Mouse (Mus musculus) hindbrain, embryonic 11.5 days (tissue): ENCODE data around the gene Ccdc149. TPM values are rescaled to one million over a fixed set of nuclear protein-coding genes. Genes with fewer than 3 reads are reported as not detected.
A peak's percentile ranks its signal among the peaks of the same experiment; 100 is the strongest.

Source experiments
- ATAC-seq: fragments of 200-750 bp; cut with Nextera tagmentation; 2 replicates; pipeline ENCODE4 v1.8.0; 2017; ENCODE audit warnings: mild to moderate bottlenecking, moderate TSS enrichment, moderate library complexity; ENCODE audit not compliant: low FRiP score
- DNase-seq: peaks from one replicate; pipeline ENCODE4 v3.0.0-alpha.2; 2015; ENCODE audit warnings: low spot score
- H3K27ac ChIP-seq: fragments of 300-500 bp; sonication (generic); 2 replicates; pipeline ENCODE4 v1.5.1; 2014; ENCODE audit warnings: mild to moderate bottlenecking, low read depth, low read length
- H3K27me3 ChIP-seq: fragments of 300-500 bp; sonication (generic); 2 replicates; pipeline ENCODE4 v1.6.1; 2014; ENCODE audit warnings: mild to moderate bottlenecking, low read length, moderate library complexity, mixed read lengths; ENCODE audit not compliant: control insufficient read depth, insufficient read depth
- H3K36me3 ChIP-seq: fragments of 300-500 bp; sonication (generic); 2 replicates; pipeline ENCODE4 v1.6.1; 2014; ENCODE audit warnings: mild to moderate bottlenecking, low read length, moderate library complexity, mixed read lengths; ENCODE audit not compliant: control insufficient read depth, insufficient read depth
- H3K4me1 ChIP-seq: fragments of 300-500 bp; sonication (generic); replicated peaks from 2 replicates; pipeline ENCODE4 v1.6.1; 2014; ENCODE audit warnings: low read length, mixed read lengths; ENCODE audit not compliant: control insufficient read depth, insufficient read depth
- H3K4me2 ChIP-seq: fragments of 300-500 bp; sonication (generic); replicated peaks from 2 replicates; pipeline ENCODE4 v1.6.1; 2014; ENCODE audit warnings: mild to moderate bottlenecking, low read depth, low read length
- H3K4me3 ChIP-seq: fragments of 300-500 bp; sonication (generic); 2 replicates; pipeline ENCODE4 v1.5.1; 2014; ENCODE audit warnings: low read depth, low read length
- H3K9ac ChIP-seq: fragments of 300-500 bp; sonication (generic); 2 replicates; pipeline ENCODE4 v1.6.1; 2014; ENCODE audit warnings: low read depth, low read length
- H3K9me3 ChIP-seq: fragments of 300-500 bp; sonication (generic); 2 replicates; pipeline ENCODE4 v1.6.1; 2016; ENCODE audit warnings: low read length; ENCODE audit not compliant: control insufficient read depth
- WGBS: fragments of 180-500 bp; shearing (Covaris S2); extraction: QIAGEN DNeasy Blood & Tissue Kit; methylation state at CpG from one replicate; pipeline ENCODE4 v1.1.7; 2014; 5-methylcytosine and 5-hydroxymethylcytosine counted together
- polyA plus RNA-seq: library from polyadenylated mRNA; unstranded; fragments of >200 nt; fragmentation: Nextera tagmentation; extraction: Ambion mirVana; gene quantifications from 2 replicates; pipeline ENCODE4 v1.2.1, GENCODE M21; 2014

Ccdc149 gene
- 3.1 and 3.4 TPM in 2 replicates for polyA plus RNA-seq

- WGBS = under 1% methylated on average over 45 of the region's 65 CpGs
These were observed at the start of gene Ccdc149 for GRCm38 (mm10) chr5:52470991-52471801. Gene Ccdc149 (minus strand): TSS chr5:52471521.

GRCm38 (mm10) chr5:52519921-52520320, 48.6 kb upstream of the Ccdc149 start:
- Histone ChIP-seq H3K36me3 (no peaks in the 10 kb centered on the region), H3K4me2 (no peak overlapping the region), H3K9me3 (no peaks in the 10 kb centered on the region), H3K4me1 (0 out of 2 replicates have a peak, but pooled peaks cover 2% of the 10 kb centered on the region), H3K27me3 (peaks cover 2% of the 10 kb centered on the region; the same call in 1 of the 2 replicates), H3K9ac (no peak overlapping the region), H3K4me3 (no peak overlapping the region), H3K27ac (no peak overlapping the region)
- 93% methylated on average over 2 of the region's 2 CpGs for WGBS
- DNase-seq (no peak), ATAC-seq (no peak)

More at GRCm38 (mm10) chr5:52470991-52471801, at the start of gene Ccdc149:
- Histone ChIP-seq H3K4me1 (no peaks in the 10 kb centered on the region), H3K4me2 (peak within 1 kb of the TSS; percentile 84), H3K9ac (peak within 1 kb of the TSS; percentile 79), H3K27ac (no peak within 1 kb of the TSS), H3K4me3 (peak within 1 kb of the TSS; percentile 71), H3K36me3 (no peaks in the 10 kb centered on the region), H3K9me3 (no peaks in the 10 kb centered on the region), H3K27me3 (no peaks in the 10 kb centered on the region)
- DNase-seq (peak; percentile 64), ATAC-seq (peak; percentile 91)

GRCm38 (mm10) chr5:52516072-52516476, 44.8 kb upstream of the Ccdc149 start:
- Histone ChIP-seq H3K9me3 (no peaks in the 10 kb centered on the region), H3K27ac (no peak overlapping the region), H3K4me1 (0 out of 2 replicates have a peak, but pooled peaks cover 2% of the 10 kb centered on the region), H3K4me2 (peak overlapping the region; percentile 58), H3K27me3 (peaks cover 2% of the 10 kb centered on the region; the same call in 1 of the 2 replicates), H3K36me3 (no peaks in the 10 kb centered on the region), H3K9ac (peak overlapping the region; percentile 57), H3K4me3 (peak overlapping the region; percentile 18)
- peak; percentile 64 for DNase-seq
- peak; percentile 61 for ATAC-seq
- 11% methylated on average over 21 of the region's 21 CpGs for WGBS

GRCm38 (mm10) chr5:52515246-52516021, 44.1 kb upstream of the Ccdc149 start:
- 0 out of 2 replicates have a peak, but pooled peaks cover 2% of the 10 kb centered on the region for H3K4me1 ChIP-seq
- peak; percentile 89 for DNase-seq
- 25% methylated on average over 22 of the region's 22 CpGs for WGBS
- H3K27ac ChIP-seq = no peak overlapping the region
- no peaks in the 10 kb centered on the region for H3K36me3 ChIP-seq
- H3K9ac ChIP-seq = peak overlapping the region; percentile 57; the same call in 1 of the 2 replicates
- peak overlapping the region; percentile 18 for H3K4me3 ChIP-seq
- no peaks in the 10 kb centered on the region for H3K9me3 ChIP-seq
- peaks cover 2% of the 10 kb centered on the region; the same call in 1 of the 2 replicates for H3K27me3 ChIP-seq
- peak overlapping the region; percentile 58 for H3K4me2 ChIP-seq
- ATAC-seq = peak; percentile 63

- Histone ChIP-seq H3K27me3 (no peaks in the 10 kb centered on the region), H3K4me3 (no peak overlapping the region), H3K27ac (no peak overlapping the region), H3K9me3 (no peaks in the 10 kb centered on the region), H3K4me1 (no peaks in the 10 kb centered on the region), H3K4me2 (no peak overlapping the region), H3K36me3 (no peaks in the 10 kb centered on the region), H3K9ac (no peak overlapping the region)
- WGBS = 66% methylated on average over 3 of the region's 3 CpGs
- DNase-seq (no peak), ATAC-seq (no peak)
These were observed 39.8 kb upstream of the Ccdc149 start for GRCm38 (mm10) chr5:52511089-52511488.

GRCm38 (mm10) chr5:52509416-52509815, 38.1 kb upstream of the Ccdc149 start:
- H3K4me1 ChIP-seq = no peaks in the 10 kb centered on the region
- no peak for ATAC-seq
- no peak overlapping the region for H3K4me2 ChIP-seq
- no peaks in the 10 kb centered on the region for H3K36me3 ChIP-seq
- WGBS = 85% methylated on average over 6 of the region's 6 CpGs
- no peak overlapping the region for H3K9ac ChIP-seq
- H3K27me3 ChIP-seq = no peaks in the 10 kb centered on the region
- no peak overlapping the region for H3K4me3 ChIP-seq
- no peak overlapping the region for H3K27ac ChIP-seq
- no peak for DNase-seq
- H3K9me3 ChIP-seq = no peaks in the 10 kb centered on the region

- ATAC-seq = no peak
- DNase-seq = no peak
- H3K9me3 ChIP-seq = no peaks in the 10 kb centered on the region
- 92% methylated on average over 13 of the region's 13 CpGs for WGBS
- H3K4me1 ChIP-seq = no peaks in the 10 kb centered on the region
- H3K4me3 ChIP-seq = no peak overlapping the region
- H3K9ac ChIP-seq = no peak overlapping the region
- no peaks in the 10 kb centered on the region for H3K36me3 ChIP-seq
- H3K27me3 ChIP-seq = no peaks in the 10 kb centered on the region
- no peak overlapping the region for H3K4me2 ChIP-seq
- H3K27ac ChIP-seq = no peak overlapping the region
These were observed 33.3 kb upstream of the Ccdc149 start for GRCm38 (mm10) chr5:52504666-52505065.

GRCm38 (mm10) chr5:52504148-52504547, 32.8 kb upstream of the Ccdc149 start:
- no peaks in the 10 kb centered on the region for H3K36me3 ChIP-seq
- ATAC-seq = no peak
- no peak overlapping the region for H3K4me2 ChIP-seq
- H3K4me1 ChIP-seq = no peaks in the 10 kb centered on the region
- WGBS = 94% methylated on average over 11 of the region's 11 CpGs
- H3K4me3 ChIP-seq = no peak overlapping the region
- H3K27ac ChIP-seq = no peak overlapping the region
- no peaks in the 10 kb centered on the region for H3K27me3 ChIP-seq
- no peak for DNase-seq
- no peak overlapping the region for H3K9ac ChIP-seq
- no peaks in the 10 kb centered on the region for H3K9me3 ChIP-seq
